Comparison of ENCODE assay signal across 16 mouse cellular contexts in the genomic region with DNA sequence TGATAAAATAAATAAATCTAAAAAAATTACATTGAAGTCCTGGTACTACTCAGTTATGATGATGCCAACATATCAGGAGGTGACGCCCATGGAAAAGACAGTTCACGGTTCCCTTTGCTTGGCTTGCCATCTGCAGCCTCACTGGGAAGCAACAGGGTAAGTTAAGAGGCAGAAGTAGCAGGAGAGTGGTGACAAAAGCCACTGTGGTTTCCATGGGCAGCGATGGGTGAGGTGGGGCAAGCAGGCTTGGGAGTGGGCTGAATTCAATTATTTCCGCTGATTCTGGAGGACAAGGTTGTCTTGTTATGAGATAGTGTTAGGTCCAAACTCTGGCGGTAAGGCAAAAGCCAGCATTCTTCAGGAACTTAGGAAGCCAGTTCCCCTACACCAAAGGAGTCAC.
"Had no signal": no experiment of that assay in that cellular context is flagged by ENCODE, and none has a peak within 500 bp of the region (broad histone marks: within the 10 kb centered on the region; RNA-seq: fewer than 3 reads in every experiment).

No protein-coding gene starts in this region.

- H3K27me3 ChIP-seq: neural tube, embryonic 13.5 days; neural tube, embryonic 15.5 days; stomach, embryonic 15.5 days had no signal

- H3K9ac ChIP-seq: neural tube, embryonic 13.5 days; neural tube, embryonic 15.5 days; stomach, embryonic 15.5 days had no signal

- H3K9me3 ChIP-seq: neural tube, embryonic 13.5 days; neural tube, embryonic 15.5 days; stomach, embryonic 15.5 days had no signal

- H3K36me3 ChIP-seq: neural tube, embryonic 13.5 days; neural tube, embryonic 15.5 days; stomach, embryonic 15.5 days had no signal

- H3K4me2 ChIP-seq: neural tube, embryonic 13.5 days; neural tube, embryonic 15.5 days; stomach, embryonic 15.5 days had no signal

- H3K4me3 ChIP-seq: neural tube, embryonic 13.5 days; neural tube, embryonic 15.5 days; stomach, embryonic 15.5 days had no signal

- H3K4me1 ChIP-seq: neural tube, embryonic 13.5 days; neural tube, embryonic 15.5 days; stomach, embryonic 15.5 days had no signal

- H3K27ac ChIP-seq: neural tube, embryonic 13.5 days; neural tube, embryonic 15.5 days; stomach, embryonic 15.5 days; stomach, postnatal 0 days had no signal

- DNase-seq: retina, postnatal 1 day; right cerebral cortex, adult 18-20 months; right cerebral cortex, postnatal 14 days; right cerebral cortex, postnatal 25 days; right cerebral cortex, postnatal 4 days; spleen, adult 18-20 months; thymus, adult 18-20 months; thymus, adult 2 months; thymus, postnatal 14 days; thymus, postnatal 25 days; thymus, postnatal 36 days; thymus, postnatal 4 days had no signal
